Mouse (Mus musculus) ES-E14 (cell line): ENCODE data around the gene Epb41l4b.

Experiments used
- CHD2 ChIP-seq: IDR thresholded peaks from 2 replicates; pipeline ENCODE4 v1.6.1; 2014; ENCODE audit warnings: mild to moderate bottlenecking, low read depth, low read length, inconsistent platforms
- HCFC1 ChIP-seq: IDR thresholded peaks from 2 replicates; pipeline ENCODE4 v1.6.1; 2012; ENCODE audit warnings: low read length, inconsistent platforms, borderline replicate concordance; ENCODE audit not compliant: insufficient read depth
- MAFK ChIP-seq: IDR thresholded peaks from 2 replicates; pipeline ENCODE4 v1.6.1; 2014; ENCODE audit warnings: mild to moderate bottlenecking, low read depth, low read length, inconsistent platforms; ENCODE audit not compliant: insufficient read depth
- ZC3H11A ChIP-seq: IDR thresholded peaks from 2 replicates; pipeline ENCODE4 v1.6.1; 2012; ENCODE audit warnings: low read depth, mild to moderate bottlenecking, inconsistent platforms, low read length, borderline replicate concordance
- ZNF384 ChIP-seq: IDR thresholded peaks from 2 replicates; pipeline ENCODE4 v1.6.1; 2012; ENCODE audit warnings: low read depth, low read length, inconsistent platforms

DNA sequence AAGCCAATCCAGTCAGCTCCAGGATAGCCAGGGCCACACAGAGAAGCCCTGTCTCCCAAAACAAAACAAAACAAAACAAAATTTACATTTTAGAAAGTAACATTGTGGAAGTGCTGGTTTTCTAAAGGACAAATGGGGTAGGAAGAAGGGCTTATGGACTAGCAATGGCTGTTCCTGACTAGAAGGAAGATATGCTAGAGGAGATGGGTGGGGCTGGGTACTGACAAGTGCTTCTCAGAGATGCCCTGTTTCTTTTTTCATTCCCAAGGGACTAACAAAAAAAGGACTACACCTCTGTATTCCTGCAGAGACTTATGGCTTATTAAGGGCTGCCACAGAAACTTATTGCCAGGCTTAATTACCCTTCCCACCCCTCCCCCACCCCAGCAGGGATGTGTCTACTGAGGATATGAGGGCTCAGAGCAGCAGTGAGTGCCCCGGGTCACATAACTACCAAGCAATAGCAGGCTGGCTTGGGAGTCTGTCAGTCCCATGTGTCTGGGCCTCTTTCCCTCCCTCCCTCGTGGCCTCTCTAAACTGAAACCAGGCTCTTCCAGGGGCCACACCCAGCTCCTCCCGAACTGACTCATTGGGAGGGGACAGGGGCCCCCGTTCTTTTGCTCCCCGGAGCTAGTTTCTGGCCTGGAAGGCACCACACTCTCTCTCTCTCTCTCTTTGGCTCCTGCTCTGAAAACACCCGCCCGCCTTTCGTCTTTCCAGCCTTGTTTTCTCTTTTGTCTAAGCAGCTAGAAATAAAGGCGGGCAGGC, 10.0 kb upstream of the Epb41l4b start:
- TF ChIP-seq MAFK = no peak
- TF ChIP-seq HCFC1 = no peak
- no peak for TF ChIP-seq ZNF384
- TF ChIP-seq CHD2 = no peak
- TF ChIP-seq ZC3H11A = no peak
